Mouse (Mus musculus) retina, embryonic 14.5 days (tissue): ENCODE measurements around the gene Fermt2.
"Not testable (repeated sequence)": the region's sequence is repeated elsewhere in the genome, so short reads cannot be mapped to it uniquely, and the experiment has no call there.

Experiments
- DNase-seq: peaks from one replicate; pipeline ENCODE4 v3.0.0-alpha.2; 2015; ENCODE audit warnings: low spot score

Fermt2 gene

GRCm38 (mm10) chr14:45507923-45508322 is 22.0 kb downstream of the Fermt2 start:
- peak; percentile 28 for DNase-seq

- no peak for DNase-seq
These were observed 22.5 kb downstream of the Fermt2 start for GRCm38 (mm10) chr14:45507447-45507846.

- DNase-seq, result no peak
These were observed 22.9 kb downstream of the Fermt2 start for GRCm38 (mm10) chr14:45507032-45507431.

GRCm38 (mm10) chr14:45506165-45506564 is 23.8 kb downstream of the Fermt2 start:
- no peak for DNase-seq

GRCm38 (mm10) chr14:45504422-45505113 is 25.4 kb downstream of the Fermt2 start:
- no peak for DNase-seq

GRCm38 (mm10) chr14:45503934-45504333 is 26.0 kb downstream of the Fermt2 start:
- no peak for DNase-seq

GRCm38 (mm10) chr14:45500052-45500451 is 29.9 kb downstream of the Fermt2 start:
- DNase-seq, result peak; percentile 27

GRCm38 (mm10) chr14:45497116-45497515 is 32.8 kb downstream of the Fermt2 start:
- no peak for DNase-seq

- not testable (repeated sequence) for DNase-seq
These were observed 34.1 kb downstream of the Fermt2 start for GRCm38 (mm10) chr14:45495810-45496209.

- DNase-seq, result no peak
These were observed 36.0 kb downstream of the Fermt2 start for GRCm38 (mm10) chr14:45493891-45494290.

- no peak for DNase-seq
These were observed 37.2 kb downstream of the Fermt2 start for GRCm38 (mm10) chr14:45492668-45493067.

- DNase-seq, result no peak
These were observed 37.9 kb downstream of the Fermt2 start for GRCm38 (mm10) chr14:45492038-45492437.

- not testable (repeated sequence) for DNase-seq
These were observed 42.7 kb downstream of the Fermt2 start for GRCm38 (mm10) chr14:45487201-45487600.

- DNase-seq, result not testable (repeated sequence)
These were observed 46.6 kb downstream of the Fermt2 start for GRCm38 (mm10) chr14:45483361-45483760.

- DNase-seq, result no peak
These were observed 50.7 kb downstream of the Fermt2 start for GRCm38 (mm10) chr14:45478977-45479806.

- DNase-seq, result no peak
These were observed 51.4 kb downstream of the Fermt2 start for GRCm38 (mm10) chr14:45478515-45478914.

- no peak for DNase-seq
These were observed 52.3 kb downstream of the Fermt2 start for GRCm38 (mm10) chr14:45477651-45478050.

- no peak for DNase-seq
These were observed 52.9 kb downstream of the Fermt2 start for GRCm38 (mm10) chr14:45476990-45477389.

- DNase-seq, result no peak
These were observed 57.4 kb downstream of the Fermt2 start for GRCm38 (mm10) chr14:45472536-45472935.

- no peak for DNase-seq
These were observed 60.5 kb downstream of the Fermt2 start for GRCm38 (mm10) chr14:45469446-45469845.

GRCm38 (mm10) chr14:45466371-45466770 is 63.5 kb downstream of the Fermt2 start:
- DNase-seq, result not testable (repeated sequence)

- DNase-seq, result no peak
These were observed 65.6 kb downstream of the Fermt2 start for GRCm38 (mm10) chr14:45464036-45465035.
